ENCODE assay signal across 28 mouse cellular contexts in genomic region chr6:43853461-43853860, GRCm38 (mm10).
"Had no signal": no experiment of that assay in that cellular context is flagged by ENCODE, and none has a peak within 500 bp of the region (broad histone marks: within the 10 kb centered on the region; RNA-seq: fewer than 3 reads in every experiment).

No protein-coding gene starts in this region.

- H3K4me2 ChIP-seq: embryonic facial prominence, embryonic 12.5 days; embryonic facial prominence, embryonic 13.5 days; embryonic facial prominence, embryonic 15.5 days; forebrain, embryonic 12.5 days; forebrain, embryonic 13.5 days; forebrain, embryonic 15.5 days had no signal

- DNase-seq: cerebellum, adult 8-10 months; cerebellum, adult 9-10 months; cerebellum, adult 9-11 months; cerebellum, postnatal 10 days; cerebellum, postnatal 14 days; cerebellum, postnatal 25 days; cerebellum, postnatal 36 days; embryo, embryonic 11 days; forebrain, postnatal 0 days; gastrocnemius, adult 2 months; gastrocnemius, postnatal 10 days; gastrocnemius, postnatal 14 days; gastrocnemius, postnatal 25 days; gastrocnemius, postnatal 36 days; heart, adult 11 months; heart, adult 18-20 months; heart, adult 2 months had no signal

- H3K27me3 ChIP-seq: embryonic facial prominence, embryonic 12.5 days; embryonic facial prominence, embryonic 13.5 days; embryonic facial prominence, embryonic 15.5 days; forebrain, embryonic 12.5 days; forebrain, embryonic 13.5 days; forebrain, embryonic 15.5 days had no signal

- H3K4me3 ChIP-seq: embryonic facial prominence, embryonic 10.5 days; embryonic facial prominence, embryonic 12.5 days; embryonic facial prominence, embryonic 13.5 days; embryonic facial prominence, embryonic 15.5 days; erythroblast, embryonic 14.5 days; forebrain, embryonic 10.5 days; forebrain, embryonic 12.5 days; forebrain, embryonic 13.5 days; forebrain, embryonic 15.5 days; gastrocnemius, adult 2 months; heart, adult 2 months had no signal

- H3K9me3 ChIP-seq: embryonic facial prominence, embryonic 10.5 days; embryonic facial prominence, embryonic 12.5 days; embryonic facial prominence, embryonic 13.5 days; embryonic facial prominence, embryonic 15.5 days; forebrain, embryonic 10.5 days; forebrain, embryonic 12.5 days; forebrain, embryonic 13.5 days; forebrain, embryonic 15.5 days had no signal

- H3K36me3 ChIP-seq: embryonic facial prominence, embryonic 10.5 days; embryonic facial prominence, embryonic 12.5 days; embryonic facial prominence, embryonic 13.5 days; embryonic facial prominence, embryonic 15.5 days; forebrain, embryonic 10.5 days; forebrain, embryonic 12.5 days; forebrain, embryonic 15.5 days had no signal

- H3K4me1 ChIP-seq: embryonic facial prominence, embryonic 10.5 days; embryonic facial prominence, embryonic 12.5 days; embryonic facial prominence, embryonic 13.5 days; embryonic facial prominence, embryonic 15.5 days; forebrain, embryonic 10.5 days; forebrain, embryonic 12.5 days; forebrain, embryonic 13.5 days; forebrain, embryonic 15.5 days had no signal

- H3K27ac ChIP-seq: embryonic facial prominence, embryonic 10.5 days; embryonic facial prominence, embryonic 12.5 days; embryonic facial prominence, embryonic 13.5 days; embryonic facial prominence, embryonic 15.5 days; forebrain, embryonic 10.5 days; forebrain, embryonic 12.5 days; forebrain, embryonic 13.5 days; forebrain, embryonic 15.5 days; gastrocnemius, adult 2 months; heart, adult 2 months had no signal

- ATAC-seq: forebrain, embryonic 13.5 days; forebrain, embryonic 14.5 days; forebrain, embryonic 15.5 days; forebrain, embryonic 16.5 days; forebrain, postnatal 0 days had no signal

- H3K9ac ChIP-seq: embryonic facial prominence, embryonic 12.5 days; embryonic facial prominence, embryonic 13.5 days; embryonic facial prominence, embryonic 15.5 days; forebrain, embryonic 12.5 days; forebrain, embryonic 13.5 days; forebrain, embryonic 15.5 days; forebrain, postnatal 0 days had no signal
